Mouse (Mus musculus): ENCODE results near the gene Nup62.
"Not testable (repeated sequence)": the region's sequence is repeated elsewhere in the genome, so short reads cannot be mapped to it uniquely, and the experiment has no call there.

Nup62 gene

GRCm38 (mm10) chr7:44863210-44863609, 47.3 kb downstream of the Nup62 start:
- no peak for DNase-seq (ENCODE audit: extremely low read depth, insufficient read length, low spot score)

GRCm38 (mm10) chr7:44863982-44864494, 48.1 kb downstream of the Nup62 start:
- no peak for DNase-seq (ENCODE audit: extremely low read depth, insufficient read length, low spot score)

- no peak for DNase-seq (ENCODE audit: extremely low read depth, insufficient read length, low spot score)
Measured at GRCm38 (mm10) chr7:44864595-44865542, 49.0 kb downstream of the Nup62 start.

- peak; percentile 64 for DNase-seq (ENCODE audit: extremely low read depth, insufficient read length, low spot score)
Measured at GRCm38 (mm10) chr7:44866276-44867009, 50.6 kb downstream of the Nup62 start.

- no peak for DNase-seq (ENCODE audit: extremely low read depth, insufficient read length, low spot score)
Measured at GRCm38 (mm10) chr7:44867010-44867702, 51.3 kb downstream of the Nup62 start.

- no peak for DNase-seq (ENCODE audit: extremely low read depth, insufficient read length, low spot score)
Measured at GRCm38 (mm10) chr7:44867802-44868201, 51.9 kb downstream of the Nup62 start.

- no peak for DNase-seq (ENCODE audit: extremely low read depth, insufficient read length, low spot score)
Measured at GRCm38 (mm10) chr7:44868465-44868864, 52.6 kb downstream of the Nup62 start.

- peak; percentile 71 for DNase-seq (ENCODE audit: extremely low read depth, insufficient read length, low spot score)
Measured at GRCm38 (mm10) chr7:44868919-44869696, 53.2 kb downstream of the Nup62 start.

- DNase-seq (ENCODE audit: extremely low read depth, insufficient read length, low spot score), result peak; percentile 89
Measured at GRCm38 (mm10) chr7:44869697-44870528, 54.0 kb downstream of the Nup62 start, which contains the start of gene Ptov1. TSS of gene Ptov1 (minus strand) at chr7:44869788.

- no peak for DNase-seq (ENCODE audit: extremely low read depth, insufficient read length, low spot score)
Measured at GRCm38 (mm10) chr7:44870614-44871013, 54.7 kb downstream of the Nup62 start.

- DNase-seq (ENCODE audit: extremely low read depth, insufficient read length, low spot score), result no peak
Measured at GRCm38 (mm10) chr7:44871181-44871580, 55.3 kb downstream of the Nup62 start.

GRCm38 (mm10) chr7:44871774-44872173, 55.9 kb downstream of the Nup62 start:
- DNase-seq (ENCODE audit: extremely low read depth, insufficient read length, low spot score), result not testable (repeated sequence)

- DNase-seq (ENCODE audit: extremely low read depth, insufficient read length, low spot score), result no peak
Measured at GRCm38 (mm10) chr7:44877833-44878232, 61.9 kb downstream of the Nup62 start.

Measured in 3134 (cell line).